Mouse (Mus musculus): Measurements from ENCODE around the gene Ica1l. TPM values are rescaled to one million over a fixed set of nuclear protein-coding genes. Genes with fewer than 3 reads are reported as not detected.

The Ica1l gene
- total RNA-seq, 2 experiments from 2014 or later: 2.4 to 4.8 TPM

GRCm38 (mm10) chr1:59986626-59987025 lies 56.4 kb downstream of the Ica1l start:
- ATAC-seq (replicated peaks; ENCODE audit: low FRiP score, low TSS enrichment, poor library complexity, severe bottlenecking): no peak

DNA sequence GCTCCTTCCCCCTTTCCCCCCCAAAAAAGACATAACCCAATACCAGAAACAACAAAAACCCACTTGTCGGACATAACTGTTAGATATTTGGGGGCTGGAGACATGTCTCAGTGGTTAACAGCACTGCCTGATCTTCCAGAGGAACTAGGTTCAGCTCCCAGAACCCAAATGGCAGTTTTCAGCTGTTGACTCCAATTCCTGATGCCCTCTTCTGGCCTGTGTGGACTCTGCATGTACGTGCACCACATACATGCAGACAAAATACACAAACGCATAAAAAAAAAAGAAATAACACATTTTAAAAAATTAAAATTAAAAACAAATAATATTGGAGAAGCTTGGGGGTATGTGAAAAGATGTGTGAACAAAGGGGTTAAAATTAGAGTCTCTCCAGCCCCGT lies 75.7 kb downstream of the Ica1l start:
- ATAC-seq (replicated peaks; ENCODE audit: low FRiP score, low TSS enrichment, poor library complexity, severe bottlenecking): no peak

DNA sequence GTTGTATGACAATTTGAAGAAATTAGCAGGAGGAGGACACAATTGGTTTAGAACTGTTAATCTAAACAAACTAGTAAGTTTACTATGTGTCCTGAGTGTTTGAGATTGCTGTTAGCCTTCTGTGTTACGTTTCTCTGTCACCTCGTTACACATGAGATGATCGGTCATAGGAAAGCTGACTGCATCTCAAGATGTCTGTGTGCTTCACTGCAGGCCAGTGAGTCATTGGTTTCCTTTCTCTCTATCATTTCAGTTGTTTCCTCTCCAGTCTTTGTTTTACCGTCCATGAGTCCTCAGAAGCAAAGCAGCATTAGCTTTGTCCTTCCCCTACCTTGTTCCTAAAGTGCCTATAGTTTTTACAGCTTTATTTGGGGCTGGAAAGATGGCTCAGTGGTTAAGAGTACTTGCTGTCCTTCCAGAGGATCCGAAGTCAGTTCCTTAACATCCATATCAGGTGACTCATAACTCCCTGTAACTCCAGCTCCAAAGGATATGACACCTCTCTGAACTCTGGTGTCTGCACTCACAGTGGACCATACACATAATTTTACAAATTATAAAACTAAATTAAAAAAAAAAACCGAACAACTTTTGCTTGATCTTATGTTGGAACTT lies 76.7 kb downstream of the Ica1l start:
- no peak for ATAC-seq (replicated peaks; ENCODE audit: low FRiP score, low TSS enrichment, poor library complexity, severe bottlenecking)

- peak; percentile 73 for ATAC-seq (replicated peaks; ENCODE audit: low FRiP score, low TSS enrichment, poor library complexity, severe bottlenecking)
Observed at GRCm38 (mm10) chr1:59959941-59960340, 83.0 kb downstream of the Ica1l start.

DNA sequence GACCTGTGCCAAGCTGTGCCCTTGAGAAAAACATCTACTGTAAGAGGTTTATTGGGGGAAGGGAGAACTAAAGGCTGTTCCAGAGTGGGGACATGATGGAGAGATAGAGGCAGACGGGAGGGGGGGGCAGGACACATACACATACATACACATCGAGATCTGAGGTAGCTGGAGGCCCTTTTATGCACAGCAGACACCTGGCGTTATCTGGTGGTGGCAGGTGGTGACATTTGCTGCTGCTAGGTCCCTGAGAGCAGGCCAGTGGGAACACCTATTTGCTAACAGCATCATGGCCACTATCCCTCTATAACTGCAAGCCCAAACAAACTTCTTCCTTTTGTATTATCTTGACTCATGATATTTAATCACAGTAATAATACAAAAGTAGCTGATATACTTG lies 85.8 kb downstream of the Ica1l start:
- ATAC-seq (replicated peaks; ENCODE audit: low FRiP score, low TSS enrichment, poor library complexity, severe bottlenecking): peak; percentile 34; the same call in 1 of the 2 replicates

DNA sequence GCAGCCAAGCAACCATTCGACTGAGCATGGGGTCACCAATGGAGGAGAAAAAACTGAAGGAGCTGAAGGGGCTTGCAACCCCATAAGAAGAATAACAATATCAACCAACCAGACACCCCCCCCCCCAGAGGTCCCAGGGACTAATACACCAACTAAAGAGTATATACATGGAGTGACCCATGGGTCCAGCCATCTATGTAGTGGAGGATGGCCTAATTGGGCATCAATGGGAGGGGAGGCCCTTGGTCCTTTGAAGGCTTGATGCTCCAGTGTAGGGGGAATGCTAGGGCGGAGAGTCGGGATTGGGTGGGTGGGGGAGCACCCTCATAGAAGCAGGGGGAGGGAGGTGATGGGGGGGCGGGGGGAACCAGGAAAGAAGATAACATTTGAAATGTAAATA lies 95.5 kb downstream of the Ica1l start:
- no peak for ATAC-seq (replicated peaks; ENCODE audit: low FRiP score, low TSS enrichment, poor library complexity, severe bottlenecking)

- ATAC-seq (replicated peaks; ENCODE audit: low FRiP score, low TSS enrichment, poor library complexity, severe bottlenecking): peak; percentile 66; the same call in 1 of the 2 replicates
Observed at GRCm38 (mm10) chr1:59945969-59946368, 97.0 kb downstream of the Ica1l start.

GRCm38 (mm10) chr1:59943825-59944224 lies 99.2 kb downstream of the Ica1l start:
- ATAC-seq (replicated peaks; ENCODE audit: low FRiP score, low TSS enrichment, poor library complexity, severe bottlenecking): no peak

GRCm38 (mm10) chr1:59942057-59942790 lies 100.8 kb downstream of the Ica1l start:
- no peak; the same call in 1 of the 2 replicates for ATAC-seq (replicated peaks; ENCODE audit: low FRiP score, low TSS enrichment, poor library complexity, severe bottlenecking)

GRCm38 (mm10) chr1:59941063-59941462 lies 101.9 kb downstream of the Ica1l start:
- peak; percentile 40 for ATAC-seq (replicated peaks; ENCODE audit: low FRiP score, low TSS enrichment, poor library complexity, severe bottlenecking)

GRCm38 (mm10) chr1:59932991-59933390 lies 110.0 kb downstream of the Ica1l start:
- no peak for ATAC-seq (replicated peaks; ENCODE audit: low FRiP score, low TSS enrichment, poor library complexity, severe bottlenecking)

Other genes starting within 250 kb of the Ica1l start
- 22.3 and 32.0 TPM in 2 replicates for gene Fam117b, start 130.2 kb downstream of the Ica1l start, total RNA-seq (2014; fragmentation: Nextera tagmentation)
- gene Fam117b, start 130.2 kb downstream of the Ica1l start, total RNA-seq (2017): 30.0 and 32.6 TPM in 2 replicates
- 11.1 and 17.5 TPM in 2 replicates for gene Carf, start 55.1 kb upstream of the Ica1l start, total RNA-seq (2014; fragmentation: Nextera tagmentation)
- gene Carf, start 55.1 kb upstream of the Ica1l start, total RNA-seq (2017): 15.7 and 19.0 TPM in 2 replicates
- gene Wdr12, start 55.5 kb upstream of the Ica1l start, total RNA-seq (2014; fragmentation: Nextera tagmentation): 77.4 and 91.1 TPM in 2 replicates
- gene Wdr12, start 55.5 kb upstream of the Ica1l start, total RNA-seq (2017): 138 and 179 TPM in 2 replicates
- gene Nbeal1, start 137.4 kb upstream of the Ica1l start, total RNA-seq (2014; fragmentation: Nextera tagmentation): 7.5 and 10.7 TPM in 2 replicates
- gene Nbeal1, start 137.4 kb upstream of the Ica1l start, total RNA-seq (2017): 9.5 and 10.0 TPM in 2 replicates

All from megakaryocyte-erythroid progenitor cell, adult 5-6 weeks (primary cell).